Comparison of ENCODE assay signal across 15 mouse cellular contexts in the genomic region with DNA sequence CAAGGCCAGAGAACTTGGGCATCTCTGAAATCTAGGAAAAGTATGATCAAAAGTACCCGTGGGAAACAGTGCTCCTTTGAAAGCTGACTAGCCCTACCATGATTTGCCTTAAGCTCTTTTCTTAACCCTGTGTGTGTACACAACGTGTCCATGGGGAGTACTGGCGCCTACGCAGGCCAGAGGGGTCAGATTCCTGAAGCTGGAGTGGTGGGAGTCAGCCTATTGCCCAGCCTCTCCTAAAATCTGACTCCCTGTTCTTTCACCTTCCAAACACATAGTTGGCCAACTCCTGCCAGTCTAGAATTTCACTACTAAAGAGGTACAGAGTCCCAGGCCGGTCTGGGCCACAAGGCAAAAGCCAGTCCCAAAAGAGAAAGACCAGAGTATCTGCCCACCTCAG. TPM values are rescaled to one million over a fixed set of nuclear protein-coding genes. Genes with fewer than 3 reads are reported as not detected.
A peak's percentile ranks its signal among the peaks of the same experiment; 100 is the strongest.
DNase-seq lines count a peak whose midpoint lies in the region; ATAC-seq and TF ChIP-seq lines count a peak whose summit lies in the region.
"Had no signal": no experiment of that assay in that cellular context is flagged by ENCODE, and none has a peak within 500 bp of the region (broad histone marks: within the 10 kb centered on the region; RNA-seq: fewer than 3 reads in every experiment).

No protein-coding gene starts in this region.

- ATAC-seq in heart, embryonic 12.5 days (ENCODE audit: insufficient number of reproducible peaks, low FRiP score): no peak
- ATAC-seq in liver, embryonic 16.5 days (ENCODE audit: low read depth): peak; percentile 62
- ATAC-seq: activated CD4-positive, CD25-positive, alpha-beta regulatory T cell, adult 4 months; hindbrain, embryonic 16.5 days; lung, postnatal 0 days had no signal

- no peak for TF ChIP-seq POLR2A in liver, adult 2 months (IDR thresholded peaks at IDR 0.05; ENCODE audit: extremely low read depth, insufficient read depth, low read length)

- in situ Hi-C loops in ES-E14 (cut with MboI; ENCODE audit: low sequenced_read_pairs in 2 of 2, unreplicated experiment in 2 of 2): no loop called here

- no peak overlapping the region for H3K27ac ChIP-seq in heart, embryonic 12.5 days (ENCODE audit: poor library complexity, severe bottlenecking)
- no peak overlapping the region for H3K27ac ChIP-seq in heart, embryonic 10.5 days
- H3K27ac ChIP-seq in liver, adult 2 months (replicated peaks; ENCODE audit: insufficient read depth, low read depth, low read length): peak overlapping the region; percentile 1; the same call in 1 of the 2 replicates
- no peak overlapping the region for H3K27ac ChIP-seq in ES-E14 (ENCODE audit: insufficient read depth, low read depth, low read length, poor library complexity, severe bottlenecking)
- no peak overlapping the region for H3K27ac ChIP-seq in liver, embryonic 16.5 days (ENCODE audit: low read length)
- H3K27ac ChIP-seq: limb, embryonic 12.5 days had no signal

- peaks cover 62% of the 10 kb centered on the region for H3K36me3 ChIP-seq in heart, embryonic 12.5 days
- H3K36me3 ChIP-seq in heart, embryonic 10.5 days: peaks cover 61% of the 10 kb centered on the region
- peaks cover 12% of the 10 kb centered on the region for H3K36me3 ChIP-seq in liver, adult 2 months (ENCODE audit: control insufficient read depth, insufficient read depth, low read length)
- H3K36me3 ChIP-seq in ES-E14 (ENCODE audit: control insufficient read depth, insufficient read depth, low read length, poor library complexity, severe bottlenecking): peaks cover 45% of the 10 kb centered on the region
- H3K36me3 ChIP-seq in liver, embryonic 16.5 days (ENCODE audit: control insufficient read depth, insufficient read depth): no peaks in the 10 kb centered on the region

- H3K27me3 ChIP-seq in heart, embryonic 12.5 days (replicated peaks): no peaks in the 10 kb centered on the region
- H3K27me3 ChIP-seq in heart, embryonic 10.5 days (ENCODE audit: insufficient read depth, poor library complexity, severe bottlenecking): no peaks in the 10 kb centered on the region
- no peaks in the 10 kb centered on the region for H3K27me3 ChIP-seq in liver, adult 2 months (ENCODE audit: control insufficient read depth, insufficient read depth, low read length)
- no peaks in the 10 kb centered on the region for H3K27me3 ChIP-seq in liver, embryonic 16.5 days (ENCODE audit: control insufficient read depth, insufficient read depth, low read depth, low read length)
- H3K27me3 ChIP-seq: limb, embryonic 12.5 days had no signal

- no peak for DNase-seq in heart, embryonic 10.5 days (ENCODE audit: low spot score)
- DNase-seq in liver, adult 2 months (ENCODE audit: extremely low read depth, low read depth, low spot score): peak; percentile 35
- DNase-seq in liver (no peak), ES-E14 (ENCODE audit: low read depth, low spot score) (no peak)
- DNase-seq in left cerebral cortex, postnatal 4 days: no peak
- DNase-seq: adrenal gland, postnatal 25 days; cerebellum, adult 9-11 months; embryo, embryonic 11 days; heart, postnatal 14 days had no signal

- intact Hi-C loops in left cerebral cortex, postnatal 4 days (cut with DNase I): no loop called here

- 0 out of 2 replicates have a peak overlapping the region, but pooled peaks have one; percentile 6 for H3K9ac ChIP-seq in heart, embryonic 12.5 days
- no peak overlapping the region for H3K9ac ChIP-seq in liver, adult 2 months (ENCODE audit: low read depth, low read length)
- H3K9ac ChIP-seq in ES-E14 (ENCODE audit: insufficient read depth, low read depth, low read length, poor library complexity, severe bottlenecking): peak overlapping the region; percentile 42; the same call in 1 of the 2 replicates
- no peak overlapping the region for H3K9ac ChIP-seq in liver, embryonic 16.5 days (ENCODE audit: low read depth, low read length)
- H3K9ac ChIP-seq: limb, embryonic 12.5 days had no signal

- H3K4me3 ChIP-seq in heart, embryonic 12.5 days: no peak overlapping the region
- no peak overlapping the region for H3K4me3 ChIP-seq in heart, embryonic 10.5 days
- H3K4me3 ChIP-seq in liver, adult 2 months (ENCODE audit: insufficient read depth, low read depth, low read length): no peak overlapping the region
- peak overlapping the region in 1 of 2 experiments; percentile 31; a peak in 1 of 4 replicates for H3K4me3 ChIP-seq in ES-E14 (ENCODE audit: insufficient read depth in 1 of 2, low read depth in 1 of 2, low read length in 2 of 2, poor library complexity in 1 of 2, severe bottlenecking in 1 of 2)
- H3K4me3 ChIP-seq in liver, embryonic 16.5 days (ENCODE audit: low read depth, low read length): no peak overlapping the region
- H3K4me3 ChIP-seq: limb, embryonic 12.5 days had no signal

- H3K4me1 ChIP-seq in heart, embryonic 12.5 days (replicated peaks): peaks cover 28% of the 10 kb centered on the region
- H3K4me1 ChIP-seq in heart, embryonic 10.5 days: peaks cover 27% of the 10 kb centered on the region
- H3K4me1 ChIP-seq in liver, adult 2 months (ENCODE audit: control insufficient read depth, insufficient read depth, low read length): peaks cover 24% of the 10 kb centered on the region
- peaks cover 3 to 13% of the 10 kb centered on the region in 2 experiments for H3K4me1 ChIP-seq in ES-E14 (ENCODE audit: control insufficient read depth in 2 of 2, insufficient read depth in 2 of 2, low read length in 2 of 2, poor library complexity in 1 of 2)
- H3K4me1 ChIP-seq in liver, embryonic 16.5 days (ENCODE audit: control insufficient read depth, low read depth, low read length): peaks cover 14% of the 10 kb centered on the region

- H3K4me2 ChIP-seq in heart, embryonic 12.5 days: no peak overlapping the region
- H3K4me2 ChIP-seq in liver, embryonic 16.5 days (ENCODE audit: low read depth, low read length): peak overlapping the region; percentile 21; the same call in 1 of the 2 replicates
- H3K4me2 ChIP-seq: limb, embryonic 12.5 days had no signal

- 80% methylated on average over 5 of the region's 5 CpGs for WGBS in heart, embryonic 12.5 days
- WGBS in heart, embryonic 10.5 days: 83% methylated on average over 5 of the region's 5 CpGs
- 38% methylated on average over 5 of the region's 5 CpGs for WGBS in liver, adult 2 months
- WGBS in liver, embryonic 16.5 days (ENCODE audit: insufficient replicate concordance): 64% methylated on average over 5 of the region's 5 CpGs

- H3K9me3 ChIP-seq in heart, embryonic 12.5 days (replicated peaks): no peaks in the 10 kb centered on the region
- H3K9me3 ChIP-seq in heart, embryonic 10.5 days: no peaks in the 10 kb centered on the region
- no peaks in the 10 kb centered on the region for H3K9me3 ChIP-seq in ES-E14 (ENCODE audit: control insufficient read depth, insufficient read depth, low read depth, low read length)
- H3K9me3 ChIP-seq in liver, embryonic 16.5 days (replicated peaks; ENCODE audit: control insufficient read depth, low read length): no peaks in the 10 kb centered on the region
- H3K9me3 ChIP-seq: limb, embryonic 12.5 days had no signal

- H3K79me2 ChIP-seq in liver, adult 2 months (ENCODE audit: control insufficient read depth, insufficient read depth, low read length): peaks cover 5% of the 10 kb centered on the region; the same call in 1 of the 2 replicates

- TF ChIP-seq CTCF in liver, adult 2 months (IDR thresholded peaks at IDR 0.05; ENCODE audit: low read depth, low read length): no peak

TF ChIP-seq in ES-E14, 5 proteins besides CTCF, POLR2A, EP300 and RAD21:
- no peak for TF ChIP-seq ZC3H11A (IDR thresholded peaks at IDR 0.05; ENCODE audit: borderline replicate concordance, low read depth, low read length)
- TF ChIP-seq HCFC1 (IDR thresholded peaks at IDR 0.05; ENCODE audit: borderline replicate concordance, insufficient read depth, low read length): no peak
- no peak for TF ChIP-seq ZNF384 (IDR thresholded peaks at IDR 0.05; ENCODE audit: low read depth, low read length)
TF ChIP-seq in ES-E14: peak in this region for 0.

RNA-seq across cellular contexts. Expression of a gene that starts 3.7 kb away (rescaled TPM):
- polyA plus RNA-seq in heart, embryonic 12.5 days (2016; fragmentation: Nextera tagmentation; extraction: Ambion mirVana): 311 and 320 TPM in 2 replicates
- 176 and 218 TPM in 2 replicates for polyA plus RNA-seq in heart, embryonic 10.5 days (2016; fragmentation: Nextera tagmentation; extraction: Ambion mirVana)
- total RNA-seq in liver, adult 2 months (2014; rRNA removed): 363 and 370 TPM in 2 replicates
- polyA plus RNA-seq in liver, adult 2 months (2012; rRNA removed): 153 and 184 TPM in 2 replicates
- 833 and 1,053 TPM in 2 replicates for total RNA-seq in ES-E14 (2012; rRNA removed)
- 166 and 169 TPM in 2 replicates for polyA plus RNA-seq in liver, embryonic 16.5 days (2015; fragmentation: Nextera tagmentation; extraction: Ambion mirVana)
- total RNA-seq in left cerebral cortex, postnatal 4 days (2021): 100 to 1,000 TPM; 317 to 378 TPM

RNA-seq across cellular contexts. Expression of a gene that starts 15.7 kb away (rescaled TPM):
- polyA plus RNA-seq in heart, embryonic 12.5 days (2016; fragmentation: Nextera tagmentation; extraction: Ambion mirVana): 272 and 292 TPM in 2 replicates
- polyA plus RNA-seq in heart, embryonic 10.5 days (2016; fragmentation: Nextera tagmentation; extraction: Ambion mirVana): 432 and 461 TPM in 2 replicates
- 46.7 and 64.4 TPM in 2 replicates for total RNA-seq in liver, adult 2 months (2014; rRNA removed)
- polyA plus RNA-seq in liver, adult 2 months (2012; rRNA removed): 36.2 and 37.6 TPM in 2 replicates
- total RNA-seq in ES-E14 (2012; rRNA removed): 342 and 419 TPM in 2 replicates
- 183 and 194 TPM in 2 replicates for polyA plus RNA-seq in liver, embryonic 16.5 days (2015; fragmentation: Nextera tagmentation; extraction: Ambion mirVana)
- total RNA-seq in left cerebral cortex, postnatal 4 days (2021): 100 to 1,000 TPM; 188 to 195 TPM

RNA-seq across cellular contexts. Expression of a gene that starts 15.9 kb away (rescaled TPM):
- 88.4 and 101 TPM in 2 replicates for polyA plus RNA-seq in heart, embryonic 12.5 days (2016; fragmentation: Nextera tagmentation; extraction: Ambion mirVana)
- polyA plus RNA-seq in heart, embryonic 10.5 days (2016; fragmentation: Nextera tagmentation; extraction: Ambion mirVana): 188 and 263 TPM in 2 replicates
- 20.7 and 36.2 TPM in 2 replicates for total RNA-seq in liver, adult 2 months (2014; rRNA removed)
- 73.7 and 83.2 TPM in 2 replicates for polyA plus RNA-seq in liver, adult 2 months (2012; rRNA removed)
- total RNA-seq in ES-E14 (2012; rRNA removed): 141 and 163 TPM in 2 replicates
- 83.1 and 89.6 TPM in 2 replicates for polyA plus RNA-seq in liver, embryonic 16.5 days (2015; fragmentation: Nextera tagmentation; extraction: Ambion mirVana)
- total RNA-seq in left cerebral cortex, postnatal 4 days (2021): 100 to 1,000 TPM; 110 to 115 TPM

RNA-seq across cellular contexts. Expression of a gene that starts 43.5 kb away (rescaled TPM):
- polyA plus RNA-seq in heart, embryonic 12.5 days (2016; fragmentation: Nextera tagmentation; extraction: Ambion mirVana): 48.3 and 49.1 TPM in 2 replicates
- 27.8 and 32.4 TPM in 2 replicates for polyA plus RNA-seq in heart, embryonic 10.5 days (2016; fragmentation: Nextera tagmentation; extraction: Ambion mirVana)
- 52.4 and 58.5 TPM in 2 replicates for total RNA-seq in liver, adult 2 months (2014; rRNA removed)
- 9.8 and 12.2 TPM in 2 replicates for polyA plus RNA-seq in liver, adult 2 months (2012; rRNA removed)
- 16.5 and 20.9 TPM in 2 replicates for total RNA-seq in ES-E14 (2012; rRNA removed)
- 10.5 and 11.2 TPM in 2 replicates for polyA plus RNA-seq in liver, embryonic 16.5 days (2015; fragmentation: Nextera tagmentation; extraction: Ambion mirVana)
- 100 to 1,000 TPM; 232 to 235 TPM for total RNA-seq in left cerebral cortex, postnatal 4 days (2021)

Comparison
In these comparisons a context has a peak if more than half of its experiments do, and no peak if none do; other contexts are left out.
1. H3K9ac ChIP-seq: peak in heart, embryonic 12.5 days (single experiment) and ES-E14 (single experiment); none in liver, adult 2 months (single experiment) and liver, embryonic 16.5 days (single experiment).